Mouse (Mus musculus) lung, postnatal 10 days (tissue): ENCODE results near the gene Tmem233.

Experiments used
- DNase-seq: peaks from one replicate; pipeline ENCODE4 v3.0.0; 2021

Tmem233 gene

DNA sequence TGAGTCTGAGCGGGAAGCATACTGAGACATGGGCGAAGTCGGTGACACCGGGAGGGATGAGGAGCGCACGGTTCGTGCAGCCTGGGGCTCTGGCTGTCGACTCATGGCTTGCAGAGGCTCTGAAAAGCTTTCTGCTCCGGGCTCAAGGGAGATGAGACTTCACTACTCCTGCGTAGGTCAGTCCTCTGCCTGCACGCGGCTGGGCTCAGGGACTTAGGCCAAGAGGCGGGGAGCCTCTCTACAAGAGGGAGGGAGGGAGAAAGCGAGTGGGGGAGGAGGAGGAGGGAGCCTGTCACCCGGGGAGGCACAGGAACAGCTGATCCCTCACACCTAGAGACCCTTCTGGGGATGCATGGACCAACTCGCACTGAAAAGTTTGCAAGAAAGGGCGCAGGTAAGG is at the start of gene Tmem233:
Gene Tmem233, minus strand, starts transcription at position 164 of the 400 bp plus-strand sequence.
- DNase-seq: peak; percentile 47

DNA sequence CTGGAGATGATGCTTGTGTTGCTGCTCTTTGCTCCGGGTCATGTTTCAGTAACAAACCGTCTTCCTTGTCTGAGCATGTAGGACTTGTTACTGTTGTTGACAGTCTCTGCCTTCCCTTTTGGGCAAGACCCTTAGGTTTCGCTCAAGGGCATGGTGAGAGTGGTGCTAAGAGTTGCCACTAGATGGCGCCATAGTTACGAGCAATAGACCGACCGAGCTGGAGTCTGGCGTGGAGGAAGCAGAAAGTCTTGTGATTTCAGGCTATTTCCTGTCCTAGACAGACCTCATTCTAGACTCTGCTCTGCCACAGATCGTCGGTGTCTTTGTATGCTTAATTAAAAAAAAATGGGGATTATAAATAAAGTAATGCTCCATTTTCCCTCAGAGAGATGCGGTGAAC is 40.3 kb upstream of the Tmem233 start:
- peak; percentile 82 for DNase-seq

DNA sequence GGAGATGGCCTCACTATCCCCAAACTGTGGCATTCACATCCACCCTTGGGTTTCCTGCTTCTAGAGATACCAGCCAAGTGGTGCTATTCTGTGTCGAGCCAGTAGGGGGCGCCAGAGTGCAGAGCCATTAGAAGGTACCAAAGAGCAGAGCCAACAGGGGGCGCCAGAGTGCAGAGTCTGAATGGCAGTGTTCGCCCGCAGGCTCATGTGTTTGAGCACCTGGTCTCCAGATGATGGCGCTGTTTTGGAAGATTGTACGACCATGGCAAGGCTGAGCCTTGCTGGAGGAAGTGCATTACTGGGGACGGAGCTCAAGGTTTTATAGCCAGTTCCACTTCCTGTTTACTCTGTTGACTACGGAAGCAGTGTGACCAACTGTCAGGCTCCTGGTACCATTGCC is 33.5 kb upstream of the Tmem233 start:
- peak; percentile 34 for DNase-seq

DNA sequence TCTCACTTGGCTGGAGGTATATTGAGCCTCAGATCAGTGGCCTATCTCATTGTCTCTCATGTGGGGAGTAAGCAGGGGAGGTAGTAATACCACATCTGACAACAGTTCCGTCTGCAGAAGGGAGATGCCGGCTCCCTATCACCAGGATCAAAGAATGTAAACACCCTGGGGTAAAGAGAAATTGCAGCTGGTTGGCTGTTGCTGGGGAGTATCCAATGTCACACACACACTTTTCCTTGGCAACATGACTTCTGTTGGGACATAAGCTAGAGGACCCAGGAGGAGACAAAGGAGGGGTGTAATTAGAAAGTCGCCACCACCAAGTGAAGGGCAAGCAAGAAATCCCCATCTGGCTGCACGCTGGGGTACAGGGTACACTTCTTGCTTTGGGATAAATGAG is 33.1 kb upstream of the Tmem233 start:
- peak; percentile 8 for DNase-seq

DNA sequence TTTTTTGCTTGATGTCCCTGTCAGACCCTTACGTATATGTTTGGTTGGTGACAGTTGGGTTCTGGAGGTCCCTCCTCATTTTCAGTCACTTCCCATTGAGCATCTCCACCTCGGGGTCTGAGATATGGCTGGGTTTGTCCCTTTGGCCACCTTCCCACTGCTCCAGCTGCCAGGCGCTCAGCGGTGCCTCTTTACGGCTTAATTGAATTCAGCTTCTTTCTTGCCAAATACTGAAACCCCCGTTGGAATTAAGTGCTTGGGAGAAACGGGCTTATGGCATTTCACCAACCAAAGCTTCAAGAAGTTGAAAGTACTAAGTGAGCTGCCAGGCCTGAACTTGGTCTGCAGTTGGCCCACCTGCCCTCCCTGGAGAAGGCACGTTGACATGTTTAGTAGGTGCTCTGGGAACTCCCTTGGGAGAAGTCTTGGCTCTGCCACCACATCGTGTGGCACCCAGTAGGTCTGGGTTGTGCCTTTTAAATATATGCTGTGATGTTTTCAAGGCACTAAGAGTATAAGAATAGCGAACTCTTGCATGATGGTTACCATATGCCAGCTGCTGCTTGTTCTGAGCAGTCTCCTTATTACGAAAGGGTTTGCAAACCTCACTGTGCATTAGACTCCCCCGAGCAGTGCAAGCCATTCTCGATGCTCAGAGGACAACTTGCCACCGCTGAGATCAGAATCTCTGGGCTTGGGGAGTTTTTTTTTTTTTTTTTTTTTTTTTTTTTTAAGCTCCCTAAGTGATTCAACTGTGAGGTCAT is 32.2 kb upstream of the Tmem233 start:
- peak; percentile 45 for DNase-seq

DNA sequence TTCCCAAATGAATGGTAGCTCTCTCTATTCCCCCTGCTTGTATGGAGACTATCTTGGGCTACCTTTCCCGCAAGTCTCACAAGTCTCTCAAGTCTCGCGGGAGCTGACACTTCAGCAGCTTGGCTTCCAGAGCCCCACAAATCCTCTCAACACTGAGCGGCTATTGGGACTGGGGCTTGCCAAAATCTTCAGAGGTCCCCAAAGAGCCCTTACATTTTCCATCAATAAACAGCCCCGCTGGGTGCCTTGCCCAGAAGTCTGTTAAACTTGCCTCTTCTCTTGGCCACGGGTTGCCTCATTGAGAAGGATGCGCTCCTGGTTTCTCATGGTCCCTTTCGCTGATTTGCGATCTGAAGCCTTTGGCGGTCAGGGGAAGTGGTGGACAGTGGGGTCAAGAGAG is 25.6 kb upstream of the Tmem233 start:
- DNase-seq: no peak

DNA sequence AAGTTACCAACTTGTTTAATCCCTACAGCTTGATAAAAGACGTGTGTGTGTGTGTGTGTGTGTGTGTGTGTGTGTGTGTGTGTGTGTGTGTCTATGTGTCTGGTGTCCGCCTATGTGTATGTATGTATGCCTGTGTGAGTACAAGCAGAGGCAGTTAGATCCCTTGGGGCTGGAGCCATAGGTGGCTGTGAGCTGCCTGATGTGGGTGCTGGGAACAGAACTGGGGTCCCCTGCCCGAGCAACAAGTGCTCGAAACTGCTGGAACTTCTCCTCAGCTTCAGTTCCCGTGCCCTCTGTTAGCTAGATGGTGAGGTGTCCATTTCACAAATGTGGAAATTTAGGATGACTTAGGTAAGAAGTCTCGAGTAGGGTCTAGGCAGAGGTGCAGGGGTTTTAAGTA is 1.2 kb upstream of the Tmem233 start:
- DNase-seq: no peak

DNA sequence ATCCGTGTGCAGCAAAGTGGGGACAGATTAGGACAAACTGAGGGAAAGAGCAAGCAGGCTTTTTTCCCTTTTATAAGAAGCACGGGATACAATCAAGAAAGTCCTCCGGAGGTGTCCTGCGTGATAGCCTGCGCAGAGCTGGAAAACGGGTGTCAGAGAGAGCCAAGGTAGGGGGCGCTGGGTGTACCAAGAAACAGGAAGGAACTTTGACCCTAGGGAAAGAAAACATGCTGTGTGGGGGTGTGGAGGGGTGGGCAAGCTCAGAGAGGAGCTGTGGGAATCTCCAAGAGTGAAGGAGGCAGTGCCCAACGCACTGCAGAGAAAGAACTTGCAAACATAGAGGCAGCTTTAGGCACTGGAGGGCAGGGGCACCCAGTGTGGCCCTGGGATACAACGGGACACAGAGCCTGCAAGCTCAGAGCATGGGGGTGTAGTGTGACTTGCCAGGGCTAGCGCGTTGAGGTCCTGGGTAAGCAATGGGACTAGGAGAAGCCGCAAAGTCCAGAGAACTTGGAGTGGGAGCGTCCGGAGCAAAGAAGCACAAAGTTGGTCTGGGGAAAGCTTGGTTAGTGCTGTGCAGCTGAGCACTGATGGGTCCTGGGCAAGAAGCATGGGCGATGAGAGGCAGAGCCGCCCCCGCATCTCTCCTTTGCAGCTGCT is 673 bp downstream of the Tmem233 start:
- DNase-seq: no peak

DNA sequence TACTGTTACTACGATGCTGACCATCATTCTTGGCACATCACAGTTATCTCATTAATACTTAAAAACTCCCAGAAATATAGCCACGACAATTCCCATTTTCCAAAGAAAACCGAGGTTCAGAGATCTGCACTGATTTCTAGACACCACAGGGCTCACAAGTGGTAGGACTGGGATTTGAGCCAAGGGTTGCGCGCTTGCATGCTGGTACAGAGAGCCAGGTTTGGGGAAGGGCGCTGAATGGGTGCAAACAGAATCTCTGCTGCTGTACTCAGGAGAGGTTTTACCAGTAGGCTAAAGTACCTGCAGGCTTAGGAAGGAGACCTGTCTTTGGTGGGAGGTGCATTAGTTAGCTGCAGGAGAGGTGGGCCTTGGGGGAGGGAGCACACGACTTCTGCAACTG is 1.4 kb downstream of the Tmem233 start:
- DNase-seq: no peak

DNA sequence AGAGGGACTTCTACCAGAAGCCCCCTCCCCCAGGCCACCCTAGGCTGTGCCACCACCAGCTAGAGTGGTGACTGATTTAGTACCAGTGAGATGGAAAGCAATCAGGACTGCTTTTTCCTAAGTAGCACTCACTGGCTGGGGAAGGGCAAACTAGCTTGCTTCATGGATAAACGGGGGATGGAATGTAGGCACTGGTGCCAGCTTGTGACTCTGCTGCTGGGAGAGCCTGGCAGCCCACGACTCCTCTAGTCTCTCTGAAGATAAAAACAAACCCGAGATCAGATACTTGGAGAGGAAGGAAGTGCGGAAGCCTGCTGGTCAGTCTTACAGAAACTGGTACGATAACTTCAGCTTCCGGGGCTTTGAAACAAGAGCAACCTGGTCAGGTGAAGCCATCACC is 2.3 kb downstream of the Tmem233 start:
- DNase-seq: no peak

DNA sequence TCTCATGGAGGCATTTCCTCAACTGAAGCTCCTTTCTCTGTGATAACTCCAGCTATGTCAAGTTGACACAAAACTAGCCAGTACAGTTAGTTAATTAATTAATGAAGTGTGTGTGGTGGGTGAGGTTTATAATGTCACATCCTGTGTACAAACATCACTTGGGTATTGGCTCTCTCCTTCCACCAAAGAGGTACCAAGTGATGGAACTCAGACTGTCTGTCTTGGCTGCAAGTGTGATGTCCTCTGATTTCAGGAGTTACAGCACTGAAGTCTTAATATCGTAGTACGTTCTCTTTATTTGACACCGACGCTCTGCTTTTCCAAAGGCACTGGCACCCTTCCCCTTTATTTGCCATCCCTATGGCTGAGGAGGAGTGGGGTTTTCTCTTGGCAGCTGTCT is 13.4 kb downstream of the Tmem233 start:
- peak; percentile 45 for DNase-seq

DNA sequence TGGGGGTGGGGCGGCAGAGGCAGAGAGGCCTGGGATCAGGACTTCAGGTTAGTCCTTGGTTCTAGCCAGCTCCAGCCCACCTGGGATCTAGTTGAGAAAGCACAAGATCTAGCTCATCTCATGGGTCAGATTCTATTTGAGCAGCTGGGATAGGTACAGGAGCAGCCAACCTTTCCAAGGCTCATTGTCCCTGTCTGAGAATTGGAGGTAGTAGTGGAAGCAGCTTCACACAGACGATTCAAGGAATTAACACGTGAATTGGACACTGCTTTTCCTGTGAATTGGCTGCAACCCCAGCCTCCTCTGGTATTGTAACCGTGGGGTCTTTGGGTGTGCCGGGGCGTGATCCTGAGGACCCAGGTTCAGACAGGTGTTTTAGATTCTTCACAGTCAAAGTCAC is 30.2 kb downstream of the Tmem233 start:
- DNase-seq: no peak

DNA sequence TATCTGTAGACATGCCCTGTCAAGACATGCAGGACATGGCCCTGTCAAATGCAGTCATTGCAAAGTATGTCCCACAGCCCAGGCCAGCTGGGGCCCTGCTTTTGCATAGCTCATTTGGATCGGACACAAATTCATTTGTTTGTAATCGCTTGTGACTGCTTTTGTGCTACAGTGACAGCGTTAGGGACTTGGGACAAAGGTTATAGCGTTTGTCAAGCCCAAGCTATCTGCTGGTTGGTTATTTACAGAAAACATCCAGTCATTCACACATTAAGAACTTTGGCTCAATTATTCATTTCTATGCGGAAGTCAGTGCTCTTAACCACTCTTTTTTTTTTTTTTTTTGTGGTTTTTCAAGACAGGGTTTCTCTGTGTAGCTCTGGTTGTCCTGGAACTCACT is 30.9 kb downstream of the Tmem233 start:
- no peak for DNase-seq

DNA sequence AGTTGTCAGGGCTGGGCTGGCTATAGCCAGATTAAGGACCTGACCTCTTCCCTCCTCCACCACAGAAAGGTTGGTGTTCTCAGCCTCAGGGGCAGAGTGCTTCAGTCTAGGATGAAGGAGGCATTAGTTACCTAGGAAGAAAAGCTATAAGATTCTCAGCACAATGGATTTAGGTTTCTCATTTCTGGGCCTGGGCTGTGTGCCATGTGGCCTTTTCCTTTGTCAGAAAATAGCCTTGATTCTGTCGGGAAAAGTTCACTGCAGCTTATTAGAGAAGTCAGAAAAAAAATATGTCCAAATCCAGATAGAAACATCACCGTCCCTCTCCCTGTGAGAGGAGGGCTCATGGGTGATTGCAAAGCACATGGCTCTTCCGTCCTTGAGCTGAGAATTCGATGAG is 33.2 kb downstream of the Tmem233 start:
- DNase-seq: no peak

DNA sequence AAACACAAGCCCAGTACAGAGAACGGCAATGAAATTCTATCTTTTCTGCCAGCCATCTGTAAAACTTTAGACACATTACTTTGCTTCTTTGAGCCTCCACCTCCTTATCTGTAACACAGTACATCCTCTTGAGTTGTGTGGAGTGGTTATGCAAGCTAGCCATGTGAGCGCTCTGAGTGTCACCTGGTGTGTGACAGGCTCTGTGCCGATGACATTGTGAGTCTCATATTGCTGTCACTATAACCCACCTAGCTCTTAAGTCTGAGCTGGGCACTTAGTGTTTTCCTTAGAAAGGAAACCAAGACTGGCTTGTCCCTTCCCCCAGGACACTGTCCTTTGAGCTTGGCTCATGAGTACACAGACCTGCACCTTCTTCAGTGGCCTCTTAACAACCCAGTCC is 34.7 kb downstream of the Tmem233 start:
- no peak for DNase-seq

DNA sequence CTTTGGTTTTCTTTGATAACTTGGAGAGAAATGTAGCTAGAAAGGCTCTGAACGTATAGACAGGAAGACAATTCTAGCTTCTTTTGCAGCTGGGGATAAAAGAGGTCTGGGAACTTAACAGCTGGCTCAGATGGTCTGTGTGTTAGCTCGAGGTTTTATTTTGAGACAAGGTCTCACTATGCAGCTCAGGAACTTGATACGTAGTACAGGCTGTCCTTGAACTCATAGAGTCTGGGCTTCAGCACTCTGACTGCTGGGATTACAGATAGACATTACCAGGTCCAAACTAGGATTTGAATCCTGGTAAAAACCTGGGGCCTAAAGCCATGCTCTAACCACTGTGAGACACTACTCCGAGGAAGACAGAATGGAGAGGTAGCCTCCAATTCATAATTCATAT is 36.8 kb downstream of the Tmem233 start:
- DNase-seq: no peak

DNA sequence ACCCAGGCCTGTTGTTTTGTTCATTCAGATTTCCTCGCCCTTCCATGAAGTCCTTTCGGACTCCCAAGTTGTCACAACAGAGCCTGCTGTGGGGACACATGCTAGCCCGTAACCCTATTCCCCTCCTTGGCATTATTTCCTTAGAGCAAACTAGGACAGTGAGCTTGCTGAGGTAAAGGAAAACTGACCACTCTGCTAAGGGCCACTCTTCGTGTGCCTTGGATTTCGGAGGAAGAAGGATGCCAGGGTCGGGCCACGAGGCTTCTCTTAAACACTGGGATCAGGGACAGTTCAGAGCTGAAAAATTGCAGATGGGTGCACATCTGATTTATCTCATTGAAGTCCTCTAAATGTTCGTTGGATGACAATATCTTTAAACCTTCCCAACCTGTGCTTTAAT is 37.5 kb downstream of the Tmem233 start:
- no peak for DNase-seq

DNA sequence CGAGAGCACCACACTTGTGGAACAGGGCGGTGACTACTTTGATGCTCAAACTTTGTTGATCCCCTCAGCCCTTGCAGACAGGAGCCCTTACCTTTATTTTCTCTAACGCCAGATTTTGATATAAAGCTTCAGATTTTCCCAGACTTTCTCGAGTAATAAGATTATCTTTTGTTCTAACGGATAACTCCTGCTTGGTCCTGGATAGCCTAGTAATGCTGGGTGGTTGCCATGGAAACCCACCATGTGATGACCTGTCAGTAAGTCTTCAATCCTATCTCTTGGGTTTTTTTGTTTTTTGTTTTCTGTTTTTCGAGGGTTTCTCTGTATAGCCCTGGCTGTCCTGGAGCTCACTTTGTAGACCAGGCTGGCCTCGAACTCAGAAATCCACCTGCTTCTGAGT is 40.8 kb downstream of the Tmem233 start:
- DNase-seq: no peak

DNA sequence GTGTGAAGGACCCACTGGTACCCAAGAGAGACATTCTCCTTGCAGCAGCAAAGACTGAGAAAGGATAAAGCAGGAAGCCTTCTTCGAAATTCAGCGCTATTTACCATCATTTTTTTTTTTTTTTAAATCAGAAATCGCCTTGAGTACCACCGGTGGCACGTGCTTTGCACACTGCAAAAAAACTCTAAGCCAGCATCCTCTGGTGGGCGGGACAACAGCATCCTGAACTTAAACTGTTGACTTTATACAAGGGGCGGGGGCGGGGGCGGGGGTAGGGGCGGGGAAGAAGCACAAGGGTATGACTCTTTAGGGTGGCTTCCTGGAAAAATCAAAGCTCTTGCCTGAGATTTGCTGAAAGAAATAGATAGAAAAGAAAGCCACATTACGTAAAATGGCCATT is 43.3 kb downstream of the Tmem233 start:
- no peak for DNase-seq

DNA sequence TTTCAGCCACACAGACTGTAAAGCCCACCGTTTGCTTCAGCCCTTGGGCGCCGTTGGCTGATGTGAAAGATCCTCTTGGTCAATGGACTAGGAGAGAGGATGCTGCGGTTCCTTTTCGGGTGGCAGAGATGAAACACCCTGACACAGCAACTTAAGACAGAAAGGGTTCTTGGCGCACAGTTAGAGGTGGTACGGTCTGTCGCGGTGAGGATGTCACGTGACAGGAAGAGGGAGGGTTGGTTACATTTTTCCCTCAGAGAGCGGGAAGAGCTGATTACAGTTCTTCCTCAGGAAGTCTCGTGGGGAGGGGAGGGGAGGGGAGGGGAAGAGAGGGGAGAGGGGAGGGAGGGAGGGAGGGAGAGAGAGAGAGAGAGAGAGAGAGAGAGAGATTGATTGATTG is 45.3 kb downstream of the Tmem233 start:
- DNase-seq: no peak

DNA sequence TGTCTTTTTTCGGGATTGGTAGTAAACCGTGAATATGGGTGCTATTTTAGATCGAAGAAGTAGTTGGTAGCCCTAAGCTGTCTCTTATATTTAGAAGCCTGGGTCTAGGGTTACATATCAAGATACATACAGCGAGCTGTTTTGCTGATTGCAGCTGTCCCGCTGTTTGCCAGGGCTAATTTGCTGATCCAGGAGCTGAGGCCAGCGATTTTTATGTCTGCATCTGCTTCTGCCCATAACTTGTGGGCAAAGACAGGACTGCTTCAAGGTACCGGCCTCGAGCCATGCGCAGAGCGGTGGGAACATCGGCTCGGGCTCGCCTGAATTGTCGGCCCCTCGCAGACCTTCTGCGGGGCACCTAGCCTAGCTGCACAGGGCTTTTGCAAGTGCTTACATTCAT is 46.6 kb downstream of the Tmem233 start:
- DNase-seq: no peak

DNA sequence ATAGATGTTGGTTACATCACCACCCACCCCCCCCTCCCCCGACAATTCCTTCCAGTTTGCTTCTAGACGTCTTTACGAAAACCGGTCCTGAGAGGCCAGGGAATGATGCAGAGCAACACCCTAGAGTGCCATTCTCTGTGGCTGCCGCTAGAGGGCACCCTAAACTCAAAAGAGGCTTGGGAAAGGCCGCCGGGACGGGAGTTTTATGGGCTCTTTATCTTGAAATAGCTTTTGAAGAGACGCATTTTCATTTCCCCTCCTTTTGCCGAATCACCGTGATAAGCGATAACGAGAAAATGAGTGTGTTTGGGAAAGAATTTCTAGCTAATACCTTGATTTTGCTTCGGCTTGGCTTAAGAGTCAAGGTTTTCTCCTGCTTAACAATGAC is 51.9 kb downstream of the Tmem233 start:
- peak; percentile 75 for DNase-seq

DNA sequence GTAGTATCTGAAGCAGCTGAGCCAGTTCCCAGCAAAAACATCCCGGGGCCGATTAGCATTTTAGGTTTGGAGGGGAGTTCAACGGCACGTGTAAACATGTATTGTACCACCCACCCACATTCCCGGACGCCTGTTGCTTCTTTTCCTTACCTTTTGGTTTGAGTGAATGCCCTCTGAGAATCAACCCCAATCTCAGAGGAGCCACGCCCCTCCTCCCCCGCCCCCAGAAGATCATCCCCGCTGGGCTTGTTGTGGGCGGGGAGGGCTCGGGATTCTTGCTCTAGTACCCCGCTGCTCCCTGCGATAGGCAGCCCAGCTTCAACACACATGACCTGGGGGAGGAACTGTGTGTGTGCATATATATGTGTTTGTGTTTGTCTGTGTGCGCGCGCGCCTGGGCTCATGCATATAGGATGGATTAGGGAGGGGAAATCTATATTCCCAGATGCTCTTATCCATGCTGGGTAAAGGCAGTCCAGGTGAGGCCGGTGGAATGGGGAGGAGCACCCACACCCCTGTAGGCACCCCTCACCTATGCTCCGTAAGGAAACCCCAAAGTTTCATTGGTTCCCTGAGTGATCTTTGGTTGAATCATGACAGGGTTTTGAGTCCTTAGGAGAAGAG is 52.4 kb downstream of the Tmem233 start:
- no peak for DNase-seq

DNA sequence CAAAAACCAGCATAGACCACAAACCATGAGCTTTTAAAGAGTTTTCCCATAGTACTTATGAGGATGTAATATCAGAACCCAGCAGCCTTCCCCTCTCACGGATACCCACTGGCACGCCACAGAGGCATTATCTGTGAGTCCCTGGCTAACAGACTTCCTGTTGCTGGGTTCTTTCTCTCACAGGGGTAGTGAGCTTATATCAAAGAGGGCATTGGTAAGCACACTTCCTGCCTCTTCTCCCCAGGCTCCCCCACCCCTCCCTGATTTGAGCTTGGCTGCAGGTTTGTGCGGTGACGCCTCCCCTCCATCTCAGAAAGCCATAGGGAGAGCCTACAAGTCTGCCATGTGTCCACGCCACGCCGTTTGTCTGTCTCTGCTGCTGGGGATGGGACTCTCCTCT is 54.0 kb downstream of the Tmem233 start:
- DNase-seq: no peak
